Mouse (Mus musculus) ES-Bruce4 (cell line): ENCODE measurements around the gene Gm49320.

ENCODE experiments used
- CTCF ChIP-seq: IDR thresholded peaks from one replicate; pipeline ENCODE4 v1.8.1; 2011; ENCODE audit warnings: low read depth, low read length
- EP300 ChIP-seq: IDR thresholded peaks from 2 replicates; pipeline ENCODE4 v1.6.1; 2011; ENCODE audit warnings: low read depth, low read length; ENCODE audit not compliant: insufficient read depth
- POLR2A ChIP-seq: IDR thresholded peaks from one replicate; pipeline ENCODE4 v1.8.1; 2011; ENCODE audit warnings: low read length; ENCODE audit not compliant: insufficient read depth

GRCm38 (mm10) chr8:4214006-4214980 is 24.4 kb upstream of the Gm49320 start:
- TF ChIP-seq POLR2A (no peak), CTCF (no peak), EP300 (no peak)
